Mouse (Mus musculus) ES-Bruce4 (cell line): ENCODE measurements around the gene Hdac9. TPM values are rescaled to one million over a fixed set of nuclear protein-coding genes. Genes with fewer than 3 reads are reported as not detected.
"Not testable (repeated sequence)": the region's sequence is repeated elsewhere in the genome, so short reads cannot be mapped to it uniquely, and the experiment has no call there.

Experiments
- H3K27ac ChIP-seq: 2 replicates; pipeline ENCODE4 v1.5.1; 2012; ENCODE audit warnings: low read length, inconsistent platforms; ENCODE audit not compliant: insufficient read depth
- H3K27me3 ChIP-seq: 2 replicates; pipeline ENCODE4 v1.6.1; 2012; ENCODE audit warnings: mild to moderate bottlenecking, low read length, inconsistent platforms; ENCODE audit not compliant: control insufficient read depth, poor library complexity, insufficient read depth, severe bottlenecking
- H3K36me3 ChIP-seq: 2 replicates; pipeline ENCODE4 v1.6.1; 2012; ENCODE audit warnings: inconsistent platforms, mild to moderate bottlenecking, low read length, moderate library complexity; ENCODE audit not compliant: control insufficient read depth, poor library complexity, insufficient read depth, severe bottlenecking
- H3K4me1 ChIP-seq: one replicate; pipeline ENCODE4 v1.8.1; 2011; ENCODE audit warnings: low read length; ENCODE audit not compliant: control insufficient read depth, insufficient read depth
- H3K4me3 ChIP-seq: 2 replicates; pipeline ENCODE4 v1.5.1; 2011; ENCODE audit warnings: low read depth, mild to moderate bottlenecking, low read length
- H3K9ac ChIP-seq: 2 replicates; pipeline ENCODE4 v1.6.1; 2012; ENCODE audit warnings: low read depth, mild to moderate bottlenecking, inconsistent platforms; ENCODE audit not compliant: poor library complexity, severe bottlenecking
- H3K9me3 ChIP-seq: replicated peaks from 2 replicates; pipeline ENCODE4 v1.6.1; 2012; ENCODE audit warnings: mild to moderate bottlenecking, low read length, inconsistent platforms; ENCODE audit not compliant: control insufficient read depth, poor library complexity, insufficient read depth, severe bottlenecking
- CTCF ChIP-seq: IDR thresholded peaks from one replicate; pipeline ENCODE4 v1.8.1; 2011; ENCODE audit warnings: low read depth, low read length
- EP300 ChIP-seq: IDR thresholded peaks from 2 replicates; pipeline ENCODE4 v1.6.1; 2011; ENCODE audit warnings: low read depth, low read length; ENCODE audit not compliant: insufficient read depth
- POLR2A ChIP-seq: IDR thresholded peaks from one replicate; pipeline ENCODE4 v1.8.1; 2011; ENCODE audit warnings: low read length; ENCODE audit not compliant: insufficient read depth
- polyA plus RNA-seq: library from polyadenylated mRNA; stranded (reverse); fragments of >200 nt; gene quantifications from 2 replicates; pipeline ENCODE4 v1.2.4, GENCODE M21; 2011; ENCODE audit warnings: low read depth; ENCODE audit not compliant: missing spikeins, insufficient read depth, insufficient read length

Hdac9 gene
- polyA plus RNA-seq, 1 experiment, result 1.6 TPM

- H3K4me1 ChIP-seq, result no peaks in the 10 kb centered on the region
- no peak overlapping the region for H3K4me3 ChIP-seq
These were observed 464.3 kb downstream of the Hdac9 start for GRCm38 (mm10) chr12:34452643-34453042.

GRCm38 (mm10) chr12:34451198-34451597 lies 465.7 kb downstream of the Hdac9 start:
- Histone ChIP-seq H3K27ac (no peak overlapping the region), H3K9ac (no peak overlapping the region), H3K36me3 (no peaks in the 10 kb centered on the region), H3K4me3 (no peak overlapping the region), H3K9me3 (no peaks in the 10 kb centered on the region), H3K4me1 (no peaks in the 10 kb centered on the region), H3K27me3 (no peaks in the 10 kb centered on the region)
- TF ChIP-seq EP300 (no peak), CTCF (peak; percentile 12), POLR2A (no peak)

More at GRCm38 (mm10) chr12:34452643-34453042, 464.3 kb downstream of the Hdac9 start:
- no peaks in the 10 kb centered on the region for H3K9me3 ChIP-seq
- no peak for TF ChIP-seq EP300
- no peak for TF ChIP-seq CTCF
- no peak overlapping the region for H3K9ac ChIP-seq
- H3K36me3 ChIP-seq, result no peaks in the 10 kb centered on the region
- H3K27me3 ChIP-seq, result no peaks in the 10 kb centered on the region
- H3K27ac ChIP-seq, result no peak overlapping the region

GRCm38 (mm10) chr12:34444724-34445123 lies 472.2 kb downstream of the Hdac9 start:
- not testable (repeated sequence) for H3K27ac ChIP-seq, H3K36me3 ChIP-seq, H3K9me3 ChIP-seq, H3K4me1 ChIP-seq, H3K4me3 ChIP-seq, H3K9ac ChIP-seq, H3K27me3 ChIP-seq

- H3K4me3 ChIP-seq, result no peak overlapping the region
- no peaks in the 10 kb centered on the region for H3K9me3 ChIP-seq
- no peak overlapping the region for H3K9ac ChIP-seq
- no peak overlapping the region for H3K27ac ChIP-seq
- H3K27me3 ChIP-seq, result no peaks in the 10 kb centered on the region
- no peak for TF ChIP-seq EP300
- no peak for TF ChIP-seq CTCF
- no peak for TF ChIP-seq POLR2A
- no peaks in the 10 kb centered on the region for H3K36me3 ChIP-seq
- H3K4me1 ChIP-seq, result no peaks in the 10 kb centered on the region
These were observed 476.0 kb downstream of the Hdac9 start for GRCm38 (mm10) chr12:34440930-34441329.

GRCm38 (mm10) chr12:34432919-34433318 lies 484.0 kb downstream of the Hdac9 start:
- Histone ChIP-seq H3K27ac (no peak overlapping the region), H3K9me3 (no peaks in the 10 kb centered on the region)

GRCm38 (mm10) chr12:34432461-34432860 lies 484.4 kb downstream of the Hdac9 start:
- Histone ChIP-seq H3K4me1 (no peaks in the 10 kb centered on the region), H3K4me3 (no peak overlapping the region), H3K9me3 (no peaks in the 10 kb centered on the region), H3K9ac (no peak overlapping the region), H3K27me3 (no peaks in the 10 kb centered on the region), H3K27ac (no peak overlapping the region), H3K36me3 (no peaks in the 10 kb centered on the region)
- TF ChIP-seq EP300 (no peak), CTCF (no peak), POLR2A (no peak)

More at GRCm38 (mm10) chr12:34432919-34433318, 484.0 kb downstream of the Hdac9 start:
- Histone ChIP-seq H3K27me3 (no peaks in the 10 kb centered on the region), H3K36me3 (no peaks in the 10 kb centered on the region), H3K9ac (no peak overlapping the region), H3K4me3 (no peak overlapping the region), H3K4me1 (no peaks in the 10 kb centered on the region)
- TF ChIP-seq POLR2A (no peak), CTCF (no peak), EP300 (no peak)

- TF ChIP-seq POLR2A (no peak), EP300 (no peak), CTCF (no peak)
- Histone ChIP-seq H3K27ac (no peak overlapping the region), H3K4me1 (no peaks in the 10 kb centered on the region), H3K27me3 (no peaks in the 10 kb centered on the region), H3K36me3 (no peaks in the 10 kb centered on the region), H3K9ac (no peak overlapping the region), H3K9me3 (no peaks in the 10 kb centered on the region), H3K4me3 (no peak overlapping the region)
These were observed 485.1 kb downstream of the Hdac9 start for GRCm38 (mm10) chr12:34431832-34432231.
